Mouse (Mus musculus): ENCODE data around the gene Ldha.

DNA sequence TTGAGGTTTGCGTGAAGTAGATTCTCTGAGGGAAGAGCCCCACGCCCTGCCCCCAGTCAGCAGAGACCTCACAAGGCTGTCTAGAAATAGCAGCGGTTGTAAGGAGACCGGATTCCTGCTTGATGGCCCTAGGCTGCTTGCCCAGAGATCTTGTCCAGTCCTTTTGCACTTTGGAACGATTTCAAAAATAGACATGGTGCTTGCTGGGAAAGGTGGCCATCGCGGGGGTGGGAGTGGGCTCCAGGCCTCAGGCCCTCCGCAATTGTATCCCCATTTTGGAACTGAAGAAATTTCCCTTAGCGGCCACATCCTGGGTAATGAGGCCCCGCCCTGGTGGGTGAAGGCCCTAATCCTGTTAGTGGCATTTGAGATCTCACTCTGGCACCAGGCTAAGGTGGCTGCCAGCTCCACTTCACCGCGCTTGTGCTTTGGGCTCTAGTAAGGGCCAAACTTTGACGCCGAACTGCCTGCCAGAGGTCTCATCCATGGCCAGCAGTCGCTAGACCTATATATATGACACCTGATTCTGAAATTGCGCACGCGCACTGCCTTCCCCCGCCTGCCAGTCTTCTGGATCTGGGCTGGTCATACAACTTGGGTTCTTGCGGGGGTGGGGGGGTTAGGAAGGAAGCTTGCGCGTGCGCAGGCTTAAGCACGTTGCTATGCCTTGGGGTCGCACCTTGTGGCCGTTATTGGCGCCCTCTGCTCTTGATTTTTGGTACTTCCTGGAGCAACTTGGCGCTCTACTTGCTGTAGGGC lies 5.4 kb downstream of the Ldha start:
- TF ChIP-seq CTCF (IDR thresholded peaks at IDR 0.05) (peak; percentile 50), EP300 (IDR thresholded peaks at IDR 0.05; ENCODE audit: insufficient read depth, low read depth, low read length) (no peak)

Data from heart, adult 2 months (tissue).